In the genomic region with DNA sequence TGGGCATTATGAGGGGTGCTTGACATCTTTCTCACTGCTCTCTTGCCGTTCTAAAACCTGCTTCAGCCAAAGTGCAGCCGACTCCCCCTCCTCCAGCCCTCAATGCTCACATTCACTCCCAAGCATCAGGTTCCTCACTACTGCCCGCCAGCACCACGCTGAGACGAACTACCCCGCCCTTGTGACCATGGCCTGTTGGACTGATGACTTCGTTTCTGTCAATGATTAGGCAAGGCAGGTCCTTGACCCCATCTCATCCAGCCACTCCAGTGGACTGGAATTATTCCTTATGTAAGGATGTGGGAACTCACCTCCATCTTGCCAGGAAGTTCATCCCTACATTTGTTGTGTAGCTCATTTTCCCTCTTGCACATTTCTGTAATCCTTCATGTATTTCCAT, we compare ENCODE assay signal across 34 mouse cellular contexts. TPM values are rescaled to one million over a fixed set of nuclear protein-coding genes. Genes with fewer than 3 reads are reported as not detected.
DNase-seq lines count a peak whose midpoint lies in the region; ATAC-seq lines count a peak whose summit lies in the region.
"Had no signal": no experiment of that assay in that cellular context is flagged by ENCODE, and none has a peak within 500 bp of the region (broad histone marks: within the 10 kb centered on the region; RNA-seq: fewer than 3 reads in every experiment).

No protein-coding gene starts in this region.

- no peak overlapping the region for H3K4me2 ChIP-seq in neural tube, embryonic 15.5 days
- H3K4me2 ChIP-seq: embryonic facial prominence, embryonic 12.5 days; forebrain, embryonic 12.5 days; heart, embryonic 15.5 days; hindbrain, embryonic 15.5 days; limb, embryonic 12.5 days had no signal

- no peaks in the 10 kb centered on the region for H3K9me3 ChIP-seq in neural tube, embryonic 15.5 days (replicated peaks)
- H3K9me3 ChIP-seq: embryonic facial prominence, embryonic 12.5 days; forebrain, embryonic 12.5 days; heart, embryonic 15.5 days; hindbrain, embryonic 15.5 days; limb, embryonic 12.5 days had no signal

- H3K27me3 ChIP-seq in neural tube, embryonic 15.5 days (replicated peaks) = peaks cover 16% of the 10 kb centered on the region

- peaks cover 4% of the 10 kb centered on the region for H3K36me3 ChIP-seq in neural tube, embryonic 15.5 days
- H3K36me3 ChIP-seq: hindbrain, embryonic 15.5 days had no signal

- ATAC-seq in neural tube, embryonic 15.5 days (ENCODE audit: low FRiP score) = no peak
- ATAC-seq in monocyte, adult 5-6 weeks (replicated peaks; ENCODE audit: insufficient number of reproducible peaks, low FRiP score, low TSS enrichment, poor library complexity, severe bottlenecking) = no peak
- ATAC-seq: activated CD4-positive, CD25-positive, alpha-beta regulatory T cell, adult 4 months had no signal

- no peak overlapping the region for H3K27ac ChIP-seq in neural tube, embryonic 15.5 days (replicated peaks)
- H3K27ac ChIP-seq: embryonic facial prominence, embryonic 12.5 days; forebrain, embryonic 12.5 days; gastrocnemius, adult 2 months; heart, embryonic 15.5 days; hindbrain, embryonic 15.5 days; left cerebral cortex, adult 2 months; limb, embryonic 12.5 days; liver, embryonic 14.5 days; macrophage; stomach, postnatal 0 days had no signal

- DNase-seq in neural tube, embryonic 10.5 days (ENCODE audit: extremely low spot score, low spot score) = peak; percentile 9
- DNase-seq in kidney, adult 9 months = peak; percentile 93
- peak; percentile 76 for DNase-seq in kidney, postnatal 14 days
- peak; percentile 62 for DNase-seq in yolk sac, embryonic 10.5 days (ENCODE audit: low spot score)
- no peak for DNase-seq in urinary bladder, postnatal 14 days (ENCODE audit: low spot score)
- DNase-seq in adrenal gland, adult 18-20 months (ENCODE audit: low spot score in 2 of 2) = no peak
- DNase-seq: adrenal gland, postnatal 10 days; B cell, adult 2 months; cerebellum, adult 2 months; cerebellum, postnatal 25 days; gastrocnemius, adult 2 months; heart, postnatal 4 days; right cerebral cortex, postnatal 14 days; thymus, adult 2 months; thymus, postnatal 4 days had no signal

- H3K4me1 ChIP-seq in neural tube, embryonic 15.5 days = peaks cover 15% of the 10 kb centered on the region

- no peak overlapping the region for H3K9ac ChIP-seq in neural tube, embryonic 15.5 days (replicated peaks)
- H3K9ac ChIP-seq: embryonic facial prominence, embryonic 12.5 days; forebrain, embryonic 12.5 days; heart, embryonic 15.5 days; hindbrain, embryonic 15.5 days; limb, embryonic 12.5 days; liver, embryonic 14.5 days had no signal

- H3K4me3 ChIP-seq in neural tube, embryonic 15.5 days (replicated peaks) = no peak overlapping the region
- H3K4me3 ChIP-seq: embryonic facial prominence, embryonic 12.5 days; erythroblast, embryonic 14.5 days; forebrain, embryonic 12.5 days; gastrocnemius, adult 2 months; heart, embryonic 15.5 days; hindbrain, embryonic 15.5 days; left cerebral cortex, adult 2 months; limb, embryonic 12.5 days had no signal

- WGBS in neural tube, embryonic 15.5 days = 86% methylated on average over 7 of the region's 7 CpGs

RNA-seq across cellular contexts. Expression of gene Gm9195, which starts 42.2 kb away (rescaled TPM):
- polyA plus RNA-seq in neural tube, embryonic 15.5 days (2015; fragmentation: Nextera tagmentation; extraction: Ambion mirVana) = not detected in 2 replicates
- not detected in 3 replicates for total RNA-seq in monocyte, adult 5-6 weeks (2017)
- total RNA-seq in adrenal gland, adult 18-20 months (2021) = not detected
- total RNA-seq: adrenal gland, postnatal 10 days; gastrocnemius, adult 2 months; gastrocnemius, postnatal 4 days; heart, adult 8-10 months; heart, postnatal 4 days; layer of hippocampus, postnatal 10 days; left cerebral cortex, adult 2 months; MEL; midbrain, postnatal 0 days had no signal
- polyA plus RNA-seq: cerebellum, adult 2 months; embryonic facial prominence, embryonic 12.5 days; erythroblast, embryonic 14.5 days; forebrain, embryonic 12.5 days; heart, embryonic 15.5 days; hindbrain, embryonic 15.5 days; limb, embryonic 12.5 days; liver, embryonic 14.5 days; lung, embryonic 16.5 days; macrophage; midbrain, postnatal 0 days; stomach, postnatal 0 days had no signal

Comparison
In these comparisons a context has a peak if more than half of its experiments do, and no peak if none do; other contexts are left out.
1. DNase-seq: peak in neural tube, embryonic 10.5 days (single experiment), kidney, adult 9 months (single experiment), kidney, postnatal 14 days (single experiment) and yolk sac, embryonic 10.5 days (single experiment); none in urinary bladder, postnatal 14 days (single experiment) and adrenal gland, adult 18-20 months (0 of 2).